Mouse (Mus musculus) liver, embryonic 14.5 days (tissue): ENCODE data around the gene Smarca4.

Experiments
- CTCF ChIP-seq: IDR thresholded peaks from 2 replicates; pipeline ENCODE4 v1.5.1; 2016; ENCODE audit warnings: antibody characterized with exemption, low read depth, control low read depth
- EP300 ChIP-seq: IDR thresholded peaks from 2 replicates; pipeline ENCODE4 v1.6.1; 2016; ENCODE audit warnings: antibody characterized with exemption, low read depth

GRCm38 (mm10) chr9:21633106-21633505 lies 17.1 kb downstream of the Smarca4 start:
- TF ChIP-seq CTCF (no peak), EP300 (no peak)
